Mouse (Mus musculus): ENCODE measurements at regions not wholly inside any gene's neighbourhood (a gene's known extent, or its start where the extent isn't known, plus 50 kb on each side); places are given as distances from the start of the nearest gene placed in this dataset.
"Not testable (repeated sequence)": the region's sequence is repeated elsewhere in the genome, so short reads cannot be mapped to it uniquely, and the experiment has no call there.

GRCm38 (mm10) chr12:33551660-33552059 is 122.2 kb downstream of the Twistnb start:
- not testable (repeated sequence) for TF ChIP-seq CTCF (IDR thresholded peaks at IDR 0.05); EP300 (IDR thresholded peaks at IDR 0.05; ENCODE audit: insufficient read depth, low read depth, low read length); POLR2A (IDR thresholded peaks at IDR 0.05; ENCODE audit: insufficient read depth, low read depth, low read length)

Measured in heart, adult 2 months (tissue).